In genomic region chr5:112355910-112356309, GRCm38 (mm10) we compare ENCODE assay signal across 18 mouse cellular contexts. TPM values are rescaled to one million over a fixed set of nuclear protein-coding genes. Genes with fewer than 3 reads are reported as not detected.
DNase-seq lines count a peak whose midpoint lies in the region; ATAC-seq and TF ChIP-seq lines count a peak whose summit lies in the region.
"Had no signal": no experiment of that assay in that cellular context is flagged by ENCODE, and none has a peak within 500 bp of the region (broad histone marks: within the 10 kb centered on the region; RNA-seq: fewer than 3 reads in every experiment).

TSS of gene Gm6583 (minus strand) at chr5:112356033.

- DNase-seq in heart, postnatal 10 days = no peak
- no peak for DNase-seq in testis, postnatal 14 days (ENCODE audit: low spot score)
- DNase-seq in stomach, postnatal 0 days (ENCODE audit: low spot score) = peak; percentile 42
- no peak for DNase-seq in cerebellum, adult 8-10 months
- DNase-seq in layer of hippocampus, postnatal 14 days (ENCODE audit: low spot score in 2 of 2) = no peak
- DNase-seq: B cell, adult 2 months; cerebellum, adult 2 months; thymus, adult 18-20 months had no signal

- no peak; the same call in 1 of the 2 replicates for TF ChIP-seq POLR2A in testis, adult 2 months (IDR thresholded peaks at IDR 0.05; ENCODE audit: control insufficient read depth, low read depth, low read length)

- no peaks in the 10 kb centered on the region for H3K9me3 ChIP-seq in heart, embryonic 12.5 days (replicated peaks)
- H3K9me3 ChIP-seq in liver, embryonic 12.5 days (replicated peaks) = no peaks in the 10 kb centered on the region
- H3K9me3 ChIP-seq in stomach, postnatal 0 days (ENCODE audit: control insufficient read depth, low read length) = no peaks in the 10 kb centered on the region
- H3K9me3 ChIP-seq: G1E had no signal

- WGBS in heart, embryonic 12.5 days = 57% methylated on average over 13 of the region's 13 CpGs
- 40% methylated on average over 13 of the region's 13 CpGs for WGBS in liver, embryonic 12.5 days (ENCODE audit: insufficient replicate concordance)
- 59% methylated on average over 13 of the region's 13 CpGs for WGBS in stomach, postnatal 0 days

- H3K4me3 ChIP-seq in heart, embryonic 12.5 days = no peak within 1 kb of the TSS
- peak within 1 kb of the TSS; percentile 82 for H3K4me3 ChIP-seq in testis, adult 2 months (ENCODE audit: control insufficient read depth, low read depth, low read length)
- H3K4me3 ChIP-seq in liver, embryonic 12.5 days = no peak within 1 kb of the TSS
- no peak within 1 kb of the TSS for H3K4me3 ChIP-seq in stomach, postnatal 0 days (ENCODE audit: low read depth, low read length)
- H3K4me3 ChIP-seq: erythroblast, embryonic 14.5 days had no signal

- ATAC-seq in heart, embryonic 12.5 days (ENCODE audit: insufficient number of reproducible peaks, low FRiP score) = 0 out of 2 replicates have a peak, but pooled peaks have one; percentile 36
- ATAC-seq in liver, embryonic 12.5 days = peak; percentile 11
- peak; percentile 59 for ATAC-seq in stomach, postnatal 0 days (ENCODE audit: low FRiP score, low TSS enrichment)
- ATAC-seq: hindbrain, embryonic 16.5 days had no signal

- peaks cover 47% of the 10 kb centered on the region for H3K27me3 ChIP-seq in heart, embryonic 12.5 days (replicated peaks)
- H3K27me3 ChIP-seq in testis, adult 2 months (ENCODE audit: control insufficient read depth, insufficient read depth, low read length) = no peaks in the 10 kb centered on the region
- no peaks in the 10 kb centered on the region for H3K27me3 ChIP-seq in liver, embryonic 12.5 days (replicated peaks)
- no peaks in the 10 kb centered on the region for H3K27me3 ChIP-seq in stomach, postnatal 0 days (ENCODE audit: control insufficient read depth, insufficient read depth, low read length)

- no peak within 1 kb of the TSS for H3K4me2 ChIP-seq in heart, embryonic 12.5 days
- H3K4me2 ChIP-seq in liver, embryonic 12.5 days = peak within 1 kb of the TSS; percentile 24; the same call in 1 of the 2 replicates
- no peak within 1 kb of the TSS for H3K4me2 ChIP-seq in stomach, postnatal 0 days (replicated peaks; ENCODE audit: low read depth)

- peaks cover 20% of the 10 kb centered on the region for H3K4me1 ChIP-seq in heart, embryonic 12.5 days (replicated peaks)
- peaks cover 9% of the 10 kb centered on the region for H3K4me1 ChIP-seq in testis, adult 2 months (ENCODE audit: control insufficient read depth, insufficient read depth, low read length)
- peaks cover 55% of the 10 kb centered on the region for H3K4me1 ChIP-seq in liver, embryonic 12.5 days
- H3K4me1 ChIP-seq in stomach, postnatal 0 days (replicated peaks; ENCODE audit: control insufficient read depth, insufficient read depth) = no peaks in the 10 kb centered on the region

- intact Hi-C loops in heart, postnatal 10 days (cut with DNase I) = no loop called here

- no peak for TF ChIP-seq CTCF in testis, adult 2 months (IDR thresholded peaks at IDR 0.05; ENCODE audit: control insufficient read depth, insufficient read depth, insufficient replicate concordance, low read depth, low read length)
- no peak for TF ChIP-seq CTCF in stomach, postnatal 0 days (IDR thresholded peaks at IDR 0.05; ENCODE audit: low read depth)

- no peak within 1 kb of the TSS for H3K27ac ChIP-seq in heart, embryonic 12.5 days (ENCODE audit: poor library complexity, severe bottlenecking)
- peak within 1 kb of the TSS; percentile 29; the same call in 1 of the 2 replicates for H3K27ac ChIP-seq in testis, adult 2 months (ENCODE audit: control insufficient read depth, insufficient read depth, low read depth, low read length)
- H3K27ac ChIP-seq in liver, embryonic 12.5 days = peak within 1 kb of the TSS; percentile 42; the same call in 1 of the 2 replicates
- H3K27ac ChIP-seq in stomach, postnatal 0 days (replicated peaks) = no peak within 1 kb of the TSS

- peaks cover 51% of the 10 kb centered on the region for H3K36me3 ChIP-seq in heart, embryonic 12.5 days
- no peaks in the 10 kb centered on the region for H3K36me3 ChIP-seq in testis, adult 2 months (ENCODE audit: control insufficient read depth, insufficient read depth, low read length)
- peaks cover 64% of the 10 kb centered on the region for H3K36me3 ChIP-seq in liver, embryonic 12.5 days
- peaks cover 7% of the 10 kb centered on the region; the same call in 1 of the 2 replicates for H3K36me3 ChIP-seq in stomach, postnatal 0 days (ENCODE audit: control insufficient read depth, insufficient read depth, low read length)

- no peak for TF ChIP-seq EP300 in stomach, postnatal 0 days (optimal IDR thresholded peaks at IDR 0.05)

- no peak within 1 kb of the TSS for H3K9ac ChIP-seq in heart, embryonic 12.5 days
- H3K9ac ChIP-seq in liver, embryonic 12.5 days = no peak within 1 kb of the TSS; the same call in 1 of the 2 replicates
- no peak within 1 kb of the TSS for H3K9ac ChIP-seq in stomach, postnatal 0 days (ENCODE audit: low read length)

RNA-seq across cellular contexts. Expression of gene Gm6583, which starts in this region (rescaled TPM):
- 0.10 and 0.24 TPM in 2 replicates for polyA plus RNA-seq in heart, embryonic 12.5 days (2016; fragmentation: Nextera tagmentation; extraction: Ambion mirVana)
- under 1 TPM; 0.10 to 0.19 TPM for total RNA-seq in heart, postnatal 10 days (2021)
- 3.2 and 3.3 TPM in 2 replicates for polyA plus RNA-seq in testis, adult 2 months (2012; rRNA removed)
- polyA plus RNA-seq in liver, embryonic 12.5 days (2016; fragmentation: Nextera tagmentation; extraction: Ambion mirVana) = 0.35 and 0.41 TPM in 2 replicates
- 0.08 and 0.13 TPM in 2 replicates for polyA plus RNA-seq in stomach, postnatal 0 days (2015; fragmentation: Nextera tagmentation; extraction: Ambion mirVana)
- total RNA-seq in layer of hippocampus, postnatal 14 days (2021) = not detected
- total RNA-seq: adrenal gland, postnatal 36 days; G1E; gastrocnemius, postnatal 4 days; layer of hippocampus, postnatal 25 days; left cerebral cortex, postnatal 36 days had no signal
- polyA plus RNA-seq: cerebellum, adult 2 months; G1E had no signal

Comparison
In these comparisons a context has a peak if more than half of its experiments do, and no peak if none do; other contexts are left out.
1. Peak in ATAC-seq in heart, embryonic 12.5 days; RNA of the gene not detected or under 1 TPM.
2. Peak in ATAC-seq, H3K27ac ChIP-seq and H3K4me2 ChIP-seq in liver, embryonic 12.5 days; RNA of the gene not detected or under 1 TPM.
3. Peak in DNase-seq and ATAC-seq in stomach, postnatal 0 days; RNA of the gene not detected or under 1 TPM.